Mouse (Mus musculus): ENCODE results near the gene Dag1.

- TF ChIP-seq CTCF (IDR thresholded peaks at IDR 0.05; ENCODE audit: low read depth, low read length) = no peak
- TF ChIP-seq POLR2A (IDR thresholded peaks at IDR 0.05; ENCODE audit: borderline replicate concordance, low read depth, low read length) = no peak
Measured at GRCm38 (mm10) chr9:108183531-108183994, 80.2 kb downstream of the Dag1 start.
